Mouse (Mus musculus): ENCODE data around the gene Tnfaip8l3. TPM values are rescaled to one million over a fixed set of nuclear protein-coding genes. Genes with fewer than 3 reads are reported as not detected.
"Not testable (repeated sequence)": the region's sequence is repeated elsewhere in the genome, so short reads cannot be mapped to it uniquely, and the experiment has no call there.

Tnfaip8l3 gene
- polyA plus RNA-seq, 1 experiment from 2014 or later: not detected

- H3K4me3 ChIP-seq: peak overlapping the region; percentile 64
- peaks cover 13% of the 10 kb centered on the region for H3K4me1 ChIP-seq (replicated peaks)
- peak overlapping the region; percentile 69 for H3K9ac ChIP-seq
- no peak for ATAC-seq (ENCODE audit: insufficient number of reproducible peaks, low FRiP score)
- H3K36me3 ChIP-seq: no peaks in the 10 kb centered on the region
- peak overlapping the region; percentile 100 for H3K4me2 ChIP-seq
- peaks cover 32% of the 10 kb centered on the region for H3K27me3 ChIP-seq (replicated peaks)
- no peaks in the 10 kb centered on the region for H3K9me3 ChIP-seq (replicated peaks)
- H3K27ac ChIP-seq (ENCODE audit: poor library complexity, severe bottlenecking): no peak overlapping the region
- 2% methylated on average over 16 of the region's 16 CpGs for WGBS
Measured at GRCm38 (mm10) chr9:54067642-54068031, 551 bp downstream of the Tnfaip8l3 start.

GRCm38 (mm10) chr9:54064836-54065235, 3.4 kb downstream of the Tnfaip8l3 start:
- peaks cover 13% of the 10 kb centered on the region for H3K4me1 ChIP-seq (replicated peaks)
- no peak overlapping the region for H3K27ac ChIP-seq (ENCODE audit: poor library complexity, severe bottlenecking)

GRCm38 (mm10) chr9:54063655-54064054, 4.5 kb downstream of the Tnfaip8l3 start:
- 74% methylated on average over 3 of the region's 3 CpGs for WGBS
- no peak for ATAC-seq (ENCODE audit: insufficient number of reproducible peaks, low FRiP score)

More at GRCm38 (mm10) chr9:54064836-54065235, 3.4 kb downstream of the Tnfaip8l3 start:
- no peak overlapping the region for H3K9ac ChIP-seq
- H3K36me3 ChIP-seq: no peaks in the 10 kb centered on the region
- H3K4me3 ChIP-seq: no peak overlapping the region
- no peaks in the 10 kb centered on the region for H3K9me3 ChIP-seq (replicated peaks)
- no peak overlapping the region for H3K4me2 ChIP-seq
- peaks cover 32% of the 10 kb centered on the region for H3K27me3 ChIP-seq (replicated peaks)
- 61% methylated on average over 3 of the region's 3 CpGs for WGBS
- no peak for ATAC-seq (ENCODE audit: insufficient number of reproducible peaks, low FRiP score)

GRCm38 (mm10) chr9:54061666-54062065, 6.5 kb downstream of the Tnfaip8l3 start:
- Histone ChIP-seq H3K9me3 (replicated peaks) (no peaks in the 10 kb centered on the region), H3K4me1 (replicated peaks) (no peaks in the 10 kb centered on the region), H3K36me3 (no peaks in the 10 kb centered on the region), H3K27ac (ENCODE audit: poor library complexity, severe bottlenecking) (no peak overlapping the region), H3K4me2 (no peak overlapping the region), H3K4me3 (no peak overlapping the region), H3K9ac (no peak overlapping the region), H3K27me3 (replicated peaks) (peaks cover 15% of the 10 kb centered on the region; the same call in 1 of the 2 replicates)
- WGBS: 71% methylated on average over 5 of the region's 5 CpGs
- no peak for ATAC-seq (ENCODE audit: insufficient number of reproducible peaks, low FRiP score)

More at GRCm38 (mm10) chr9:54063655-54064054, 4.5 kb downstream of the Tnfaip8l3 start:
- Histone ChIP-seq H3K9ac (no peak overlapping the region), H3K27me3 (replicated peaks) (peaks cover 32% of the 10 kb centered on the region), H3K4me1 (replicated peaks) (0 out of 2 replicates have a peak, but pooled peaks cover 9% of the 10 kb centered on the region), H3K4me2 (no peak overlapping the region), H3K9me3 (replicated peaks) (no peaks in the 10 kb centered on the region), H3K36me3 (no peaks in the 10 kb centered on the region), H3K4me3 (no peak overlapping the region), H3K27ac (ENCODE audit: poor library complexity, severe bottlenecking) (no peak overlapping the region)

- ATAC-seq (ENCODE audit: insufficient number of reproducible peaks, low FRiP score): no peak
- H3K27ac ChIP-seq (ENCODE audit: poor library complexity, severe bottlenecking): no peak overlapping the region
- no peak overlapping the region for H3K9ac ChIP-seq
- no peaks in the 10 kb centered on the region for H3K9me3 ChIP-seq (replicated peaks)
- 67% methylated on average over 3 of the region's 3 CpGs for WGBS
- no peak overlapping the region for H3K4me2 ChIP-seq
- H3K4me3 ChIP-seq: no peak overlapping the region
- H3K27me3 ChIP-seq (replicated peaks): no peaks in the 10 kb centered on the region
- H3K36me3 ChIP-seq: no peaks in the 10 kb centered on the region
- H3K4me1 ChIP-seq (replicated peaks): no peaks in the 10 kb centered on the region
Measured at GRCm38 (mm10) chr9:54051298-54052068, 16.7 kb downstream of the Tnfaip8l3 start.

- Histone ChIP-seq H3K27ac (ENCODE audit: poor library complexity, severe bottlenecking) (no peak overlapping the region), H3K9ac (no peak overlapping the region), H3K9me3 (replicated peaks) (no peaks in the 10 kb centered on the region), H3K4me2 (no peak overlapping the region), H3K36me3 (no peaks in the 10 kb centered on the region), H3K27me3 (replicated peaks) (no peaks in the 10 kb centered on the region), H3K4me3 (no peak overlapping the region), H3K4me1 (replicated peaks) (no peaks in the 10 kb centered on the region)
- 74% methylated on average over 5 of the region's 5 CpGs for WGBS
- ATAC-seq (ENCODE audit: insufficient number of reproducible peaks, low FRiP score): no peak
Measured at GRCm38 (mm10) chr9:54048978-54049377, 19.2 kb downstream of the Tnfaip8l3 start.

- H3K36me3 ChIP-seq: no peaks in the 10 kb centered on the region
- WGBS: 84% methylated on average over 5 of the region's 5 CpGs
- H3K4me1 ChIP-seq (replicated peaks): no peaks in the 10 kb centered on the region
- no peak overlapping the region for H3K27ac ChIP-seq (ENCODE audit: poor library complexity, severe bottlenecking)
- H3K9me3 ChIP-seq (replicated peaks): no peaks in the 10 kb centered on the region
- H3K27me3 ChIP-seq (replicated peaks): no peaks in the 10 kb centered on the region
- H3K4me2 ChIP-seq: no peak overlapping the region
- H3K4me3 ChIP-seq: no peak overlapping the region
- ATAC-seq (ENCODE audit: insufficient number of reproducible peaks, low FRiP score): no peak
- no peak overlapping the region for H3K9ac ChIP-seq
Measured at GRCm38 (mm10) chr9:54043067-54043466, 25.1 kb downstream of the Tnfaip8l3 start.

GRCm38 (mm10) chr9:54037717-54038116, 30.5 kb downstream of the Tnfaip8l3 start:
- H3K27me3 ChIP-seq (replicated peaks): no peaks in the 10 kb centered on the region
- no peak overlapping the region for H3K27ac ChIP-seq (ENCODE audit: poor library complexity, severe bottlenecking)
- H3K4me3 ChIP-seq: no peak overlapping the region
- WGBS: 77% methylated on average over 9 of the region's 9 CpGs
- H3K4me1 ChIP-seq (replicated peaks): no peaks in the 10 kb centered on the region
- no peak for ATAC-seq (ENCODE audit: insufficient number of reproducible peaks, low FRiP score)
- no peaks in the 10 kb centered on the region for H3K36me3 ChIP-seq
- H3K9me3 ChIP-seq (replicated peaks): no peaks in the 10 kb centered on the region
- no peak overlapping the region for H3K9ac ChIP-seq
- no peak overlapping the region for H3K4me2 ChIP-seq

GRCm38 (mm10) chr9:54034691-54035090, 33.5 kb downstream of the Tnfaip8l3 start:
- 73% methylated on average over 5 of the region's 5 CpGs for WGBS
- Histone ChIP-seq H3K4me3 (no peak overlapping the region), H3K27me3 (replicated peaks) (no peaks in the 10 kb centered on the region), H3K36me3 (no peaks in the 10 kb centered on the region), H3K4me2 (no peak overlapping the region), H3K9ac (no peak overlapping the region), H3K27ac (ENCODE audit: poor library complexity, severe bottlenecking) (no peak overlapping the region), H3K9me3 (replicated peaks) (no peaks in the 10 kb centered on the region), H3K4me1 (replicated peaks) (no peaks in the 10 kb centered on the region)
- no peak for ATAC-seq (ENCODE audit: insufficient number of reproducible peaks, low FRiP score)

- Histone ChIP-seq H3K36me3 (no peaks in the 10 kb centered on the region), H3K9ac (no peak overlapping the region), H3K4me2 (no peak overlapping the region), H3K9me3 (replicated peaks) (peaks cover 5% of the 10 kb centered on the region), H3K4me3 (no peak overlapping the region), H3K4me1 (replicated peaks) (no peaks in the 10 kb centered on the region), H3K27me3 (replicated peaks) (no peaks in the 10 kb centered on the region), H3K27ac (ENCODE audit: poor library complexity, severe bottlenecking) (no peak overlapping the region)
- no peak for ATAC-seq (ENCODE audit: insufficient number of reproducible peaks, low FRiP score)
- 64% methylated on average over 3 of the region's 3 CpGs for WGBS
Measured at GRCm38 (mm10) chr9:54022795-54023194, 45.4 kb downstream of the Tnfaip8l3 start.

- Histone ChIP-seq H3K27ac (ENCODE audit: poor library complexity, severe bottlenecking) (no peak overlapping the region), H3K9ac (no peak overlapping the region), H3K4me2 (no peak overlapping the region), H3K9me3 (replicated peaks) (no peaks in the 10 kb centered on the region), H3K4me3 (no peak overlapping the region), H3K27me3 (replicated peaks) (peaks cover 4% of the 10 kb centered on the region; the same call in 1 of the 2 replicates), H3K4me1 (replicated peaks) (no peaks in the 10 kb centered on the region), H3K36me3 (no peaks in the 10 kb centered on the region)
- WGBS: 68% methylated on average over 1 of the region's 1 CpGs
- ATAC-seq (ENCODE audit: insufficient number of reproducible peaks, low FRiP score): no peak
Measured at GRCm38 (mm10) chr9:53994528-53994927, 73.7 kb downstream of the Tnfaip8l3 start.

GRCm38 (mm10) chr9:53992567-53992966, 75.6 kb downstream of the Tnfaip8l3 start:
- not testable (repeated sequence) for H3K27me3 ChIP-seq (replicated peaks); H3K9me3 ChIP-seq (replicated peaks); H3K36me3 ChIP-seq; H3K4me1 ChIP-seq (replicated peaks); H3K9ac ChIP-seq; ATAC-seq (ENCODE audit: insufficient number of reproducible peaks, low FRiP score); H3K4me2 ChIP-seq; H3K4me3 ChIP-seq; H3K27ac ChIP-seq (ENCODE audit: poor library complexity, severe bottlenecking)

Measured in heart, embryonic 12.5 days (tissue).